Mouse (Mus musculus) Patski (cell line): Measurements from ENCODE around the gene Tcam1. TPM values are rescaled to one million over a fixed set of nuclear protein-coding genes. Genes with fewer than 3 reads are reported as not detected.

ENCODE experiments used
- ATAC-seq: fragments of 100-300 bp; one replicate; pipeline ENCODE4 v1.8.0; 2021
- CTCF ChIA-PET: fragments of 350-600 bp; sonication (Branson Sonifier 250); formaldehyde crosslinking; loops from one replicate; lab custom pipeline; 2022; ENCODE audit warnings: inconsistent platforms; lab: Charles Lee
- POLR2A ChIA-PET: fragments of 350-600 bp; sonication (Branson Sonifier 250); formaldehyde crosslinking; loops from one replicate; lab custom pipeline; 2022; ENCODE audit warnings: antibody characterized with exemption, inconsistent platforms; lab: Charles Lee
- DNase-seq: peaks from one replicate; pipeline ENCODE4 v3.0.0-alpha.2; 2011; ENCODE audit warnings: low read depth, low spot score
- H3K27me3 ChIP-seq: fragments of 371-371 bp; one replicate; pipeline ENCODE4 v1.5.1; 2021
- CTCF ChIP-seq: fragments of 100-300 bp; IDR thresholded peaks from one replicate; pipeline ENCODE4 v1.5.1; 2021
- in situ Hi-C: fragments of 300-500 bp; cut with MboI; formaldehyde crosslinking; loops from 3 replicates; pipeline ENCODE4 v1.11.1; 2018; ENCODE audit warnings: low pct_unique_long_range_greater_than_20kb, mixed read lengths
- polyA plus RNA-seq: library from polyadenylated mRNA; unstranded; gene quantifications from one replicate; pipeline ENCODE4 v1.2.3, GENCODE M21; 2021

The Tcam1 gene
- polyA plus RNA-seq, 1 experiment from 2014 or later = 0.37 TPM

- in situ Hi-C loops = no loop called here
- CTCF ChIA-PET = no interaction called here
- no peak for TF ChIP-seq CTCF
- DNase-seq (no peak), ATAC-seq (no peak)
- H3K27me3 ChIP-seq = no peaks in the 10 kb centered on the region
- POLR2A ChIA-PET = interaction anchor here (0.6 kb wide), 1 partner anchor 8 kb away, joined by 6 read pairs; no protein-coding TSS in a partner anchor
These were observed 13.9 kb downstream of the Tcam1 start for GRCm38 (mm10) chr11:106290376-106290775.

- no peaks in the 10 kb centered on the region for H3K27me3 ChIP-seq
- ATAC-seq (no peak), DNase-seq (no peak)
- CTCF ChIA-PET = interaction anchor here (1.2 to 1.9 kb wide), 2 partner anchors 11 to 35 kb away, joined by 5 to 6 read pairs; partner anchors contain the start of genes Ftsj3 and Psmc5
- in situ Hi-C loops = no loop called here
- TF ChIP-seq CTCF = no peak
- POLR2A ChIA-PET = interaction anchor here (1.5 kb wide), 1 partner anchor 19 kb away, joined by 3 read pairs; the partner anchor contains the start of gene Smarcd2
These were observed 15.4 kb downstream of the Tcam1 start for GRCm38 (mm10) chr11:106291861-106292260.

- no peak for TF ChIP-seq CTCF
- POLR2A ChIA-PET = no interaction called here
- in situ Hi-C loops = loop anchor here (5.0 kb wide), 1 partner anchor 91 kb away; no protein-coding TSS in a partner anchor
- ATAC-seq (no peak), DNase-seq (no peak)
- peaks cover 23% of the 10 kb centered on the region for H3K27me3 ChIP-seq
- CTCF ChIA-PET = interaction anchor here (1.4 to 3.6 kb wide), 6 partner anchors 10 to 85 kb away, joined by 3 to 21 read pairs (median 6); no protein-coding TSS in a partner anchor
These were observed 25.3 kb downstream of the Tcam1 start, which contains the start of gene Gh for GRCm38 (mm10) chr11:106301765-106302164. TSS of gene Gh (minus strand) at chr11:106301865.

- in situ Hi-C loops = loop anchor here (5.0 kb wide), 1 partner anchor 90 kb away; no protein-coding TSS in a partner anchor
- no peak for DNase-seq
- peaks cover 23% of the 10 kb centered on the region for H3K27me3 ChIP-seq
- CTCF ChIA-PET = interaction anchor here (1.0 to 3.6 kb wide), 12 partner anchors 11 to 84 kb away, joined by 3 to 21 read pairs (median 4); partner anchors contain the start of gene Tcam1
- POLR2A ChIA-PET = interaction anchor here (0.6 to 0.9 kb wide), 2 partner anchors 23 to 95 kb away, joined by 3 read pairs; no protein-coding TSS in a partner anchor
- TF ChIP-seq CTCF = peak; percentile 84
- no peak for ATAC-seq
These were observed 26.2 kb downstream of the Tcam1 start for GRCm38 (mm10) chr11:106302634-106303033.

- ChIA-PET CTCF (interaction anchor here (1.5 kb wide), 1 partner anchor 59 kb away, joined by 5 read pairs; the partner anchor contains the start of gene Prr29), POLR2A (no interaction called here)
- in situ Hi-C loops = no loop called here
- ATAC-seq (no peak), DNase-seq (no peak)
- no peak for TF ChIP-seq CTCF
- peaks cover 11% of the 10 kb centered on the region for H3K27me3 ChIP-seq
These were observed 29.0 kb downstream of the Tcam1 start for GRCm38 (mm10) chr11:106305348-106306064.

GRCm38 (mm10) chr11:106306065-106306385, 29.6 kb downstream of the Tcam1 start:
- POLR2A ChIA-PET = no interaction called here
- DNase-seq (no peak), ATAC-seq (no peak)
- H3K27me3 ChIP-seq = peaks cover 6% of the 10 kb centered on the region
- no peak for TF ChIP-seq CTCF
- in situ Hi-C loops = no loop called here
- CTCF ChIA-PET = no interaction called here

- no peak for TF ChIP-seq CTCF
- in situ Hi-C loops = no loop called here
- DNase-seq (no peak), ATAC-seq (no peak)
- POLR2A ChIA-PET = no interaction called here
- CTCF ChIA-PET = interaction anchor here (1.0 to 1.4 kb wide), 2 partner anchors 18 to 185 kb away, joined by 3 to 4 read pairs; no protein-coding TSS in a partner anchor
- H3K27me3 ChIP-seq = no peaks in the 10 kb centered on the region
These were observed 30.3 kb downstream of the Tcam1 start for GRCm38 (mm10) chr11:106306758-106307157.

- CTCF ChIA-PET = interaction anchor here (1.0 to 1.4 kb wide), 2 partner anchors 18 to 184 kb away, joined by 3 to 4 read pairs; no protein-coding TSS in a partner anchor
- TF ChIP-seq CTCF = no peak
- in situ Hi-C loops = no loop called here
- DNase-seq (no peak), ATAC-seq (no peak)
- POLR2A ChIA-PET = no interaction called here
- H3K27me3 ChIP-seq = no peaks in the 10 kb centered on the region
These were observed 31.0 kb downstream of the Tcam1 start for GRCm38 (mm10) chr11:106307432-106307831.

- ChIA-PET POLR2A (interaction anchor here (0.6 kb wide), 1 partner anchor 80 kb away, joined by 4 read pairs; no protein-coding TSS in a partner anchor), CTCF (interaction anchor here (1.4 kb wide), 1 partner anchor 17 kb away, joined by 4 read pairs; no protein-coding TSS in a partner anchor)
- H3K27me3 ChIP-seq = no peaks in the 10 kb centered on the region
- DNase-seq (no peak), ATAC-seq (no peak)
- in situ Hi-C loops = no loop called here
- TF ChIP-seq CTCF = no peak
These were observed 31.7 kb downstream of the Tcam1 start for GRCm38 (mm10) chr11:106308162-106308561.

- in situ Hi-C loops = no loop called here
- ATAC-seq = no peak
- CTCF ChIA-PET = no interaction called here
These were observed 33.7 kb downstream of the Tcam1 start for GRCm38 (mm10) chr11:106310123-106310522.

More at GRCm38 (mm10) chr11:106310123-106310522, 33.7 kb downstream of the Tcam1 start:
- no peak for TF ChIP-seq CTCF
- DNase-seq = no peak
- POLR2A ChIA-PET = no interaction called here
- no peaks in the 10 kb centered on the region for H3K27me3 ChIP-seq
